Mouse (Mus musculus): ENCODE data around the gene Esr1. TPM values are rescaled to one million over a fixed set of nuclear protein-coding genes. Genes with fewer than 3 reads are reported as not detected.

Gene Esr1
- polyA plus RNA-seq, 1 experiment from 2014 or later = 0.77 TPM

DNA sequence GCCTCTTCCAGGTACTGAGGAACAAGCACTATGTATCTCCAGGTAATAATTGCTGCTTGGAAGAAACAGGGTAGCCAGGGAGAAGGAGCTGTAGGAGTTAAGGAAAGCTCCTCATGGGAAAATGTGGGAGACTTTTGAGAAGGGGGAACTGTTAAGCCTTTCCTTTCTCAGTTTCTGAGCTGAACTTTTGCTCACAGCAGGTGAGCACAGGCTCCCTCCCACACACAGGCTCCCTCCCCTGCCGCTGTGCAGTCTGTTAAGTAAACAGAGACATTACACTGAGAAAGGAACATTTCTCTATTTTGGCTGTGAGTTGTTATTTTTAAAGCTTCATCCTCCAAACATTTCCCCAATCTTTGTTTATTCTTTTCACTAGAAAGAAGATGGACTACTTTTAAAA lies 354.4 kb downstream of the Esr1 start:
- H3K9ac ChIP-seq (ENCODE audit: low read depth, low read length) = no peak overlapping the region
- H3K27me3 ChIP-seq (replicated peaks; ENCODE audit: control insufficient read depth, insufficient read depth, low read length) = no peaks in the 10 kb centered on the region
- H3K36me3 ChIP-seq (ENCODE audit: control insufficient read depth, insufficient read depth) = no peaks in the 10 kb centered on the region
- H3K4me3 ChIP-seq (ENCODE audit: low read depth, low read length) = no peak overlapping the region
- H3K4me1 ChIP-seq (replicated peaks; ENCODE audit: control insufficient read depth, insufficient read depth, low read length) = no peaks in the 10 kb centered on the region
- no peak for ATAC-seq
- no peak overlapping the region for H3K4me2 ChIP-seq (replicated peaks; ENCODE audit: low read depth)
- TF ChIP-seq CTCF (IDR thresholded peaks at IDR 0.05; ENCODE audit: low read depth) = no peak
- H3K9me3 ChIP-seq (ENCODE audit: control insufficient read depth) = no peaks in the 10 kb centered on the region
- no peak overlapping the region for H3K27ac ChIP-seq (ENCODE audit: low read depth, low read length)
- WGBS = 4% methylated on average over 1 of the region's 1 CpGs

DNA sequence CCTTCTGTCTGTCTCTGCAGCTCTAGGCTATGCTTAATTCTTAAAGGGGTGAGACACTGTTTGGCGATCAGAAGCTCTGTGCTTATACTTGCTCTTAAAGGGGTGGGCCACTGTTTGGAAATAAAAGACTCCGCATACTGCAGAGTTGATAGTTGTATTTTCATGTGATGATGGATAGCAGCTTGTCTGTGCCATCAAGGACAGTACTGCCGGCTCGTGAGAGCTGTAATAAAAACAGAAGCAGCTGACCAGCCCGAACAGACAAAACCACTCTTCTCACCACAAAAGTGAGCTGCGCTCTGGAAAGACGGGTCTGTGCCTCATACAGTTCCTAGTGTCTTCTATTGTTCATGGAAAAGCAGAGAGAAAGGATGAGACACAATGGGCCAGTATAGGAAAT lies 359.8 kb downstream of the Esr1 start:
- Histone ChIP-seq H3K4me2 (replicated peaks; ENCODE audit: low read depth) (no peak overlapping the region), H3K36me3 (ENCODE audit: control insufficient read depth, insufficient read depth) (no peaks in the 10 kb centered on the region), H3K4me3 (ENCODE audit: low read depth, low read length) (no peak overlapping the region), H3K27me3 (replicated peaks; ENCODE audit: control insufficient read depth, insufficient read depth, low read length) (no peaks in the 10 kb centered on the region), H3K4me1 (replicated peaks; ENCODE audit: control insufficient read depth, insufficient read depth, low read length) (no peaks in the 10 kb centered on the region), H3K9ac (ENCODE audit: low read depth, low read length) (no peak overlapping the region), H3K9me3 (ENCODE audit: control insufficient read depth) (no peaks in the 10 kb centered on the region), H3K27ac (ENCODE audit: low read depth, low read length) (no peak overlapping the region)
- no peak for ATAC-seq
- 59% methylated on average over 7 of the region's 7 CpGs for WGBS
- TF ChIP-seq CTCF (IDR thresholded peaks at IDR 0.05; ENCODE audit: low read depth) = no peak

DNA sequence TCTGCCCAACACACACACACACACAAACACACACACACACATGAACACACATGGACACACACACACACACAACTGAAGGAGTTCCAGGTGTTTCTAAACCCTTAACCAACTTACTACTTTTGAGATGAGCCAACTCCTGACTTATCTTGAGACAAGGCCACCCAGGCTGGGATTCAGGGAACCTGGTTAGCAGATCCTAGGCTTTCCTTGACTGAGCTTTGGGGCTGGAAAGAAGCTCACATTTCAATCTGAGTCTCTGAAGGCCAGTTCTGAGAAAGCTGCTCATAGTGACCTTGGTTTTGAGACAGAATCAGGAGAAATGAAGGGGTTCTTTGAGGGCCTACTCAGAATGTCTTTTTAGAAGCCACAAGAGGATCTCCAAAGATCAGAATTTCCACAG lies 360.2 kb downstream of the Esr1 start:
- no peaks in the 10 kb centered on the region for H3K36me3 ChIP-seq (ENCODE audit: control insufficient read depth, insufficient read depth)
- no peaks in the 10 kb centered on the region for H3K4me1 ChIP-seq (replicated peaks; ENCODE audit: control insufficient read depth, insufficient read depth, low read length)
- ATAC-seq = no peak
- no peak overlapping the region for H3K4me3 ChIP-seq (ENCODE audit: low read depth, low read length)
- H3K4me2 ChIP-seq (replicated peaks; ENCODE audit: low read depth) = no peak overlapping the region
- no peak overlapping the region for H3K27ac ChIP-seq (ENCODE audit: low read depth, low read length)
- no peaks in the 10 kb centered on the region for H3K27me3 ChIP-seq (replicated peaks; ENCODE audit: control insufficient read depth, insufficient read depth, low read length)
- no peak overlapping the region for H3K9ac ChIP-seq (ENCODE audit: low read depth, low read length)
- TF ChIP-seq CTCF (IDR thresholded peaks at IDR 0.05; ENCODE audit: low read depth) = no peak
- no peaks in the 10 kb centered on the region for H3K9me3 ChIP-seq (ENCODE audit: control insufficient read depth)

- Histone ChIP-seq H3K9ac (ENCODE audit: low read depth, low read length) (no peak overlapping the region), H3K36me3 (ENCODE audit: control insufficient read depth, insufficient read depth) (no peaks in the 10 kb centered on the region), H3K4me2 (replicated peaks; ENCODE audit: low read depth) (no peak overlapping the region), H3K4me3 (ENCODE audit: low read depth, low read length) (no peak overlapping the region), H3K27me3 (replicated peaks; ENCODE audit: control insufficient read depth, insufficient read depth, low read length) (no peaks in the 10 kb centered on the region), H3K27ac (ENCODE audit: low read depth, low read length) (no peak overlapping the region), H3K9me3 (ENCODE audit: control insufficient read depth) (no peaks in the 10 kb centered on the region), H3K4me1 (replicated peaks; ENCODE audit: control insufficient read depth, insufficient read depth, low read length) (no peaks in the 10 kb centered on the region)
- ATAC-seq = no peak
- WGBS = 55% methylated on average over 2 of the region's 2 CpGs
- TF ChIP-seq CTCF (IDR thresholded peaks at IDR 0.05; ENCODE audit: low read depth) = no peak
These were observed 360.6 kb downstream of the Esr1 start for GRCm38 (mm10) chr10:4972026-4972425.

- Histone ChIP-seq H3K27me3 (replicated peaks; ENCODE audit: control insufficient read depth, insufficient read depth, low read length) (no peaks in the 10 kb centered on the region), H3K4me2 (replicated peaks; ENCODE audit: low read depth) (no peak overlapping the region), H3K4me1 (replicated peaks; ENCODE audit: control insufficient read depth, insufficient read depth, low read length) (no peaks in the 10 kb centered on the region), H3K36me3 (ENCODE audit: control insufficient read depth, insufficient read depth) (no peaks in the 10 kb centered on the region), H3K9ac (ENCODE audit: low read depth, low read length) (no peak overlapping the region), H3K27ac (ENCODE audit: low read depth, low read length) (no peak overlapping the region), H3K4me3 (ENCODE audit: low read depth, low read length) (no peak overlapping the region), H3K9me3 (ENCODE audit: control insufficient read depth) (no peaks in the 10 kb centered on the region)
- WGBS = 83% methylated on average over 4 of the region's 4 CpGs
- TF ChIP-seq CTCF (IDR thresholded peaks at IDR 0.05; ENCODE audit: low read depth) = no peak
- no peak for ATAC-seq
These were observed 362.9 kb downstream of the Esr1 start for GRCm38 (mm10) chr10:4974246-4974645.

GRCm38 (mm10) chr10:4976557-4976956 lies 365.2 kb downstream of the Esr1 start:
- 89% methylated on average over 2 of the region's 2 CpGs for WGBS
- no peaks in the 10 kb centered on the region for H3K4me1 ChIP-seq (replicated peaks; ENCODE audit: control insufficient read depth, insufficient read depth, low read length)
- no peak for TF ChIP-seq CTCF (IDR thresholded peaks at IDR 0.05; ENCODE audit: low read depth)
- H3K36me3 ChIP-seq (ENCODE audit: control insufficient read depth, insufficient read depth) = no peaks in the 10 kb centered on the region
- no peak overlapping the region for H3K4me2 ChIP-seq (replicated peaks; ENCODE audit: low read depth)
- ATAC-seq = no peak
- H3K9me3 ChIP-seq (ENCODE audit: control insufficient read depth) = no peaks in the 10 kb centered on the region
- no peak overlapping the region for H3K9ac ChIP-seq (ENCODE audit: low read depth, low read length)
- no peaks in the 10 kb centered on the region for H3K27me3 ChIP-seq (replicated peaks; ENCODE audit: control insufficient read depth, insufficient read depth, low read length)
- H3K27ac ChIP-seq (ENCODE audit: low read depth, low read length) = no peak overlapping the region
- no peak overlapping the region for H3K4me3 ChIP-seq (ENCODE audit: low read depth, low read length)

GRCm38 (mm10) chr10:4977374-4977773 lies 366.0 kb downstream of the Esr1 start:
- no peaks in the 10 kb centered on the region for H3K4me1 ChIP-seq (replicated peaks; ENCODE audit: control insufficient read depth, insufficient read depth, low read length)
- H3K9ac ChIP-seq (ENCODE audit: low read depth, low read length) = no peak overlapping the region
- 90% methylated on average over 3 of the region's 3 CpGs for WGBS
- TF ChIP-seq CTCF (IDR thresholded peaks at IDR 0.05; ENCODE audit: low read depth) = no peak
- no peak overlapping the region for H3K4me2 ChIP-seq (replicated peaks; ENCODE audit: low read depth)
- ATAC-seq = no peak
- no peak overlapping the region for H3K4me3 ChIP-seq (ENCODE audit: low read depth, low read length)
- H3K36me3 ChIP-seq (ENCODE audit: control insufficient read depth, insufficient read depth) = no peaks in the 10 kb centered on the region
- no peaks in the 10 kb centered on the region for H3K27me3 ChIP-seq (replicated peaks; ENCODE audit: control insufficient read depth, insufficient read depth, low read length)
- H3K9me3 ChIP-seq (ENCODE audit: control insufficient read depth) = no peaks in the 10 kb centered on the region
- no peak overlapping the region for H3K27ac ChIP-seq (ENCODE audit: low read depth, low read length)

Data from intestine, postnatal 0 days (tissue).